Mouse (Mus musculus): Measurements from ENCODE around the gene Vmn2r100.

Vmn2r100 gene

GRCm38 (mm10) chr17:19504432-19504831, at the start of gene Vmn2r100:
Gene Vmn2r100, plus strand, starts transcription at chr17:19504732.
- no peak for DNase-seq (ENCODE audit: low spot score)

DNA sequence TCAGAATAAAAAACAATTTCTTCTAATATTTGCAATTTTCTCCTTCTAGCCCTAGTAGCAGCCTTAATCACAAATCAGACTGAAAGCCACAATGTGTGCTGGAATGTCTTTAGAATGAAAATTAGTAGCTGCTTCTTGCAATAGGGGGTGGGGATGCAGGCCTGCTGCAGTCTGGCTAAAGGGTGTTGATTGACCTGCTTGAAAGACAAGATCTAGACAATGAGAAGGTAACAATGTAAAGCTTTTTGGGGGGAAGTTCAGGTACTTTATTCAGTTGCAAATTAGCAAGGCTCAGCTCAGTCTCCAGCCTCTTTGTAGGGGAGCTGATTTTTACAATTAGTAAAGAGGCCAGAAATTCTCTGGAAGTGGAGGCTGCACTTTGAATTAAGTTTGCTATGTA, 21.7 kb upstream of the Vmn2r100 start:
- DNase-seq (ENCODE audit: low spot score) = no peak

GRCm38 (mm10) chr17:19576927-19577326, 72.4 kb downstream of the Vmn2r100 start, which contains the start of gene Vmn2r101:
Gene Vmn2r101, plus strand, starts transcription at chr17:19577227.
- no peak for DNase-seq (ENCODE audit: low spot score)
